Mouse (Mus musculus) midbrain, embryonic 15.5 days (tissue): ENCODE results near the gene Zdhhc13. TPM values are rescaled to one million over a fixed set of nuclear protein-coding genes. Genes with fewer than 3 reads are reported as not detected.

ENCODE experiments used
- ATAC-seq: fragments of 200-750 bp; cut with Nextera tagmentation; replicated peaks from 2 replicates; pipeline ENCODE4 v1.8.0; 2017; ENCODE audit warnings: moderate TSS enrichment
- H3K27ac ChIP-seq: fragments of 300-500 bp; sonication (generic); 2 replicates; pipeline ENCODE4 v1.5.1; 2015; ENCODE audit warnings: mild to moderate bottlenecking, inconsistent platforms
- H3K27me3 ChIP-seq: fragments of 300-500 bp; sonication (generic); replicated peaks from 2 replicates; pipeline ENCODE4 v1.6.1; 2015; ENCODE audit warnings: inconsistent platforms
- H3K36me3 ChIP-seq: fragments of 300-500 bp; sonication (generic); replicated peaks from 2 replicates; pipeline ENCODE4 v1.6.1; 2015; ENCODE audit warnings: inconsistent platforms
- H3K4me1 ChIP-seq: fragments of 300-500 bp; sonication (generic); 2 replicates; pipeline ENCODE4 v1.6.1; 2015; ENCODE audit warnings: inconsistent platforms
- H3K4me2 ChIP-seq: fragments of 300-500 bp; sonication (generic); 2 replicates; pipeline ENCODE4 v1.6.1; 2015; ENCODE audit warnings: inconsistent platforms, mild to moderate bottlenecking, moderate library complexity
- H3K4me3 ChIP-seq: fragments of 300-500 bp; sonication (generic); 2 replicates; pipeline ENCODE4 v1.5.1; 2015; ENCODE audit warnings: mild to moderate bottlenecking, inconsistent platforms
- H3K9ac ChIP-seq: fragments of 300-500 bp; sonication (generic); 2 replicates; pipeline ENCODE4 v1.6.1; 2015; ENCODE audit warnings: mild to moderate bottlenecking, inconsistent platforms
- H3K9me3 ChIP-seq: fragments of 300-500 bp; sonication (generic); 2 replicates; pipeline ENCODE4 v1.6.1; 2016; ENCODE audit warnings: inconsistent platforms
- WGBS: fragments of 180-500 bp; shearing (Covaris S2); methylation state at CpG from one replicate; pipeline ENCODE4 v1.1.7; 2015; ENCODE audit warnings: mixed read lengths; 5-methylcytosine and 5-hydroxymethylcytosine counted together
- polyA plus RNA-seq: library from polyadenylated mRNA; unstranded; fragments of >200 nt; fragmentation: Nextera tagmentation; extraction: Ambion mirVana; gene quantifications from 2 replicates; pipeline ENCODE4 v1.2.1, GENCODE M21; 2015

Gene Zdhhc13
- polyA plus RNA-seq, 1 experiment from 2014 or later, result 38.7 TPM

DNA sequence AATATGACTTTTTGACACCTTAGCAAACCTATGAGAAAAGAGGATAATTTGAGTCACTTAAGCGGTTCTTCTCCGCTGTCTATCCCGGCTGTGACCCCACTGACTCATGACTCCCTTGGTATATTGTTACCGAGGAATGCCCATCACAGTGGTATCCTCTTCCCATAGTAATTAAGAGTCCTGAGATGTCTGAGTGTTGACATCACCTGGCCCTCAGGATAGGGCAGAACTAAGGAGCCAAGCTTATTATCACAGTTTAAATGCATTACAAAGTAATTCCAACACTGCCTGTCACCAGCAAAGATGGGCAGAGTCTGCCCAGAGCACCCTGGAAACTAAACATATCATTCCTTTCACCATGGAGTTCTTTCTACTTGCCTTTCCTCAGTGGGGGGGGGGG is 22.8 kb upstream of the Zdhhc13 start:
- Histone ChIP-seq H3K9me3 (no peaks in the 10 kb centered on the region), H3K27me3 (no peaks in the 10 kb centered on the region), H3K9ac (no peak overlapping the region), H3K4me2 (no peak overlapping the region), H3K4me3 (no peak overlapping the region), H3K36me3 (no peaks in the 10 kb centered on the region), H3K4me1 (no peaks in the 10 kb centered on the region), H3K27ac (no peak overlapping the region)
- no peak for ATAC-seq
- 85% methylated on average over 4 of the region's 4 CpGs for WGBS

DNA sequence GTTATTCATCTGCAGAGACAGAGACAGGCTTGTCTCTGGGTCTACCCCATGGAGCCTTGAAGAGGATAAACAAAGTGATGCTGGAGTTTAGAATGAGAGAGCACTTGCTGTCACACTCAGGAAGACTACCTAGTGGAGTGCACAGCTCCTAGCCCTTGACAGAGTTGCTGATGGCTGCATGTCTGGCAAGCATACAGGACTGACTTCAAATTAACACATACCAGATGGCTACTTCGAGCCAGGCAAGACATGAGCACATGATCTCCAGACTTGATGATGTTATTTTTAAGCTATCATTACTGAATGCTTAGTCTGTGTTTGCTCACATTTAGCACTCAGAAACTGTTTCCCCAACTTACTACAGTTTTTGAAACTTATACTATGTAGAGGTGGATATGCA is 19.1 kb upstream of the Zdhhc13 start:
- Histone ChIP-seq H3K9ac (no peak overlapping the region), H3K27me3 (no peaks in the 10 kb centered on the region), H3K4me1 (no peaks in the 10 kb centered on the region), H3K27ac (no peak overlapping the region), H3K9me3 (no peaks in the 10 kb centered on the region), H3K36me3 (no peaks in the 10 kb centered on the region), H3K4me3 (no peak overlapping the region), H3K4me2 (no peak overlapping the region)
- 76% methylated on average over 1 of the region's 1 CpGs for WGBS
- ATAC-seq, result no peak

DNA sequence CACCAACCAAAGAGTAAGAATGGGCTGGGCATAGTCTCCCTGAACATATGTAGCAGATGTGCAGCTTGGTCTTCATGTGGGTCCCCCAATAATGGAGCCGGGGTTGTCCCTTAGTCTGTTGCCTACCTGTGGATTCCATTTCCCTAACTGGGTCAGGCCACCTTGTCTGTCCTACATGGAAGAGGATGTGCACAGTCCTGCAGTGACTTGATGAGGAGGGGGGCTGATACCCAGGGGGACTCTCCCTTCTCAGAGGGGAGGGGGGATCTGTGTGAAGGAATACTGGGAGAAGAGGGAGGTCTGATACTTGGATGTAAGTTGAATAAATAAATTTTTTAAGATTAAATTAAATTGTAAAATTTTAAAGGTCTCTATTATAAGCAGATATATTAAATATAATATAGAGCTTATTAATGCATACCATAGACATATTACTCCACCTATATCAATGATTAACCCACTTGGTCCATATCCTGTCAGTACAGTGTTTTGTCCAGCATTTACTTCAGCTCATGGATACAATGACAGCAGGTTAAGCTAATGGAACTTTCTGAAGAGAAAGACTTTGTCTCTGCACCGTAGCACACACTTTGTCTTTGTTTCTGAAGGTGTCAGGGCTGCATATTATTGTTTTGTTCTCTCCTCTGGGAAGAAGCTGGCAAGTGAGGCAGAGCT is 16.6 kb upstream of the Zdhhc13 start:
- H3K27ac ChIP-seq, result no peak overlapping the region
- 90% methylated on average over 2 of the region's 2 CpGs for WGBS
- no peak overlapping the region for H3K4me2 ChIP-seq
- no peaks in the 10 kb centered on the region for H3K4me1 ChIP-seq
- H3K9ac ChIP-seq, result no peak overlapping the region
- ATAC-seq, result no peak
- no peaks in the 10 kb centered on the region for H3K36me3 ChIP-seq
- H3K9me3 ChIP-seq, result no peaks in the 10 kb centered on the region
- no peaks in the 10 kb centered on the region for H3K27me3 ChIP-seq
- no peak overlapping the region for H3K4me3 ChIP-seq

DNA sequence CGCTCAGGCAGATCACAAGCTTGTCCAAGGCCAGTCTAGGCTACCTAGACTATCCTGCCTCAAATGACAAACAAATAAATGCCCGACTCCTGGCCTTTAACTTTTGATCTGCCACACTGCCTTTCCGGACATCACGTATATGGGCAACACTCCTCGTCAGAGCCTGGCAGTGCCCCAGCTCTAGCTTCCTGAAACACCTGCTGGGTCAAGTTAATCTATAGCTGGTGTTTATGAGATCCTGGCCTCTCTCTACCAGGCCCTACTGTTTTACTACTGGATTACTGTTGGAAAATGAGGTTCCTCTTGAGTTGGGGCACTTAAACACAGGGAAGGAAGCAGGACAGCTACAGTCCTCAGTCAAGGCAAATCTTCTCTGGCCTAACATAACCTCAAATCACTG is 15.5 kb upstream of the Zdhhc13 start:
- no peak for ATAC-seq
- Histone ChIP-seq H3K27me3 (no peaks in the 10 kb centered on the region), H3K9ac (no peak overlapping the region), H3K36me3 (no peaks in the 10 kb centered on the region), H3K4me2 (no peak overlapping the region), H3K4me1 (no peaks in the 10 kb centered on the region), H3K27ac (no peak overlapping the region), H3K4me3 (no peak overlapping the region), H3K9me3 (no peaks in the 10 kb centered on the region)
- 87% methylated on average over 5 of the region's 5 CpGs for WGBS

GRCm38 (mm10) chr7:48774633-48775032 is 14.2 kb upstream of the Zdhhc13 start:
- no peaks in the 10 kb centered on the region for H3K27me3 ChIP-seq
- 97% methylated on average over 1 of the region's 1 CpGs for WGBS
- no peak overlapping the region for H3K4me2 ChIP-seq

DNA sequence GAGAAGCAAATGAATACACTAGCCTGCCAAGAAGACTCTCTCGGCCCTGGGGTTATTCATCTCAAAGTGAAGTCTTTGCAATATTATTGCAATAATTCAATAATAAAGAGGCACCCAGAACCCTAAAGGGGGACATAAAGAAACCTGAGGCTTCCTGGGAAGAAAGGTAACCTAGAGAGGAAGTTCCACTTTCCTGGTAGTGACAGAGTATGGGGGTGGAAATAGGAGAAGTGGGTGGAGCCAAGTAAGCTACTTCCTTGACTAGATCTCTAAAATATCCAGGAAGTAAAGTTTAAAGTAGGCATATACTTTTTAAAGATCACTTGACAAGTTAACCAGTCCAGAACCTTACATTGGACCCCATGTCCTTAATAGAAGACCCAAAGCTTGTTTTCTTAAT is 13.4 kb upstream of the Zdhhc13 start:
- Histone ChIP-seq H3K4me2 (no peak overlapping the region), H3K4me3 (no peak overlapping the region), H3K27ac (no peak overlapping the region), H3K36me3 (no peaks in the 10 kb centered on the region), H3K4me1 (no peaks in the 10 kb centered on the region), H3K9ac (no peak overlapping the region), H3K9me3 (no peaks in the 10 kb centered on the region), H3K27me3 (no peaks in the 10 kb centered on the region)
- WGBS, result 91% methylated on average over 1 of the region's 1 CpGs
- ATAC-seq, result no peak

More at GRCm38 (mm10) chr7:48774633-48775032, 14.2 kb upstream of the Zdhhc13 start:
- no peak for ATAC-seq
- no peak overlapping the region for H3K27ac ChIP-seq
- no peak overlapping the region for H3K4me3 ChIP-seq
- H3K4me1 ChIP-seq, result no peaks in the 10 kb centered on the region
- no peaks in the 10 kb centered on the region for H3K36me3 ChIP-seq
- no peak overlapping the region for H3K9ac ChIP-seq
- H3K9me3 ChIP-seq, result no peaks in the 10 kb centered on the region

- Histone ChIP-seq H3K27ac (peak overlapping the region; percentile 39; the same call in 1 of the 2 replicates), H3K9ac (no peak overlapping the region), H3K36me3 (no peaks in the 10 kb centered on the region), H3K4me1 (no peaks in the 10 kb centered on the region), H3K27me3 (no peaks in the 10 kb centered on the region), H3K4me3 (no peak overlapping the region), H3K4me2 (no peak overlapping the region), H3K9me3 (no peaks in the 10 kb centered on the region)
- ATAC-seq, result peak; percentile 82
- WGBS, result 31% methylated on average over 8 of the region's 8 CpGs
These were observed 10.9 kb upstream of the Zdhhc13 start for GRCm38 (mm10) chr7:48777721-48778504.

DNA sequence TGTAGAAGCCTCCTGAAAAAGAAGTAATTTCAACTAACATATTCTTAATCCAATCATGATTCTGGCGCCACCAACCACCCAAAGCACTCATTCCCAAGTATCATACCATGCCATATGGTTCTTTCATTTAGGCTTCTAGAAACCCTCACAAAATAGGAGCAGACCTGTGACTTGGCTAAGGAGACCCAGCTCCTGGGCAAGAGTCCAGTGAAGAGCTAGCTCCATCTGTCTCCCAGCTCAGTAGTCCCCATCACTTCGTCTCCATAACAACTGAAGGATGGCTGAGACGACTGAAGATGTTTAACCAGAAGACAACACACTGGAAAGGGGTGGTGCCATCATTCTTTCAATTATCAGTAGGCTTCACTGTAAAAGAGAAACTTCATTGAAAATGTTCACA is 9.7 kb upstream of the Zdhhc13 start:
- Histone ChIP-seq H3K9ac (no peak overlapping the region), H3K4me1 (no peaks in the 10 kb centered on the region), H3K4me2 (no peak overlapping the region), H3K36me3 (no peaks in the 10 kb centered on the region), H3K9me3 (no peaks in the 10 kb centered on the region), H3K27me3 (no peaks in the 10 kb centered on the region), H3K27ac (no peak overlapping the region), H3K4me3 (no peak overlapping the region)
- 72% methylated on average over 3 of the region's 3 CpGs for WGBS
- ATAC-seq, result no peak

DNA sequence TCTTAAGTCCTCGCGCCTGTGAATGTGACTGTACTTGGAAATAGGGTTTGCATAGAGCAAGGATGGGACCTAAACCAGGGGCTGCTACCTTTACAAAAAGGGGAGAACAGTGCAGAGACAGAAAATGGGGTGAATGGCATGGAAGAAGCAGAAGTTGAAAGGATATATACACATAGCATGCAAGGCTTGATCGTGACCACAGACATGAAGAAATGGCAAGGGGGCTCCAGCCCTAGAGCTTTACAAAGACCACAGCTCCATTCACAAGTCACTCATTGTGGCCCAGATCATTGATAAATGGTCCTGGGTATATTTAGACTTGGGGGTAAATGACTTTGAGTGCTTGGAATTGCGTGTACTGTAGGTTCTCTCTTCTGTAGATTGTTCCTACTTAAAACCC is 6.4 kb upstream of the Zdhhc13 start:
- H3K27me3 ChIP-seq, result no peaks in the 10 kb centered on the region
- no peak overlapping the region for H3K4me3 ChIP-seq
- no peaks in the 10 kb centered on the region for H3K9me3 ChIP-seq
- no peaks in the 10 kb centered on the region for H3K36me3 ChIP-seq
- 92% methylated on average over 4 of the region's 4 CpGs for WGBS
- ATAC-seq, result no peak
- no peak overlapping the region for H3K4me2 ChIP-seq
- no peak overlapping the region for H3K9ac ChIP-seq
- no peak overlapping the region for H3K27ac ChIP-seq
- no peaks in the 10 kb centered on the region for H3K4me1 ChIP-seq

DNA sequence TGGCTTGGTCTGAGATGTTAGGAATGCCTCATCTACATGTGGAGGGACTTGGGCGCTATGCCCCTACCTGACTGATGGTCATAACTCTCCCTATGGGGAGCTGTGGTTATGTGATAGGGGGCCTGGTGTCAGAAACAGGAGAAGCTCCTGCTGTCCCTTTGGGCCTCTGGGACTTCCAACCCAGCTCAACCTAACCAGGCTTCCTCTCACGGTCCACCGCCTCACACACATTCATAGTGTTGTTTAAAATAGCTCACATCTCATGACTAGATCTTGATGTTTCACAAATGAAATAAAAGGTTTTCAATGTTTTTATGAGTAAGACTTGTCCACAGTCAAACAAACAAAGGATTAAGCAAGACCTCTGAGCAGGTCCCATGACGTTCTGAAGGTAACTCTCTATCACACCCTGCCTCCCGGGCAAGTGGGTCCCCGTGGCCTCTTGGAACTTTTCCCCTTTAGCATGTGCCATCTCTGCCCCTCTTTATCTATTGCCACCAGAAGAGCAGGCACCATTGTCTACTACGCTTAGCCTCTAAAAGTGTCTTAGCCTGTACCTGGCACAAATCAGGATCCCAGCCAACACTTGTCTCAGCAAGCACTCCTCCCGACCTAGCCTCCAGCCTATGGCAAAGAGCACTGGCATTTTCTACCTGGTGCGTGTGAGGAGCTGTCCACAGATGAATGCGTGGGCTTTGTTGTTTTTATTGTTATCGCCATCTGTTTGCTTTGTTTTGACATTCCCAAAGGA is 3.9 kb upstream of the Zdhhc13 start:
- ATAC-seq, result no peak
- Histone ChIP-seq H3K4me2 (no peak overlapping the region), H3K27me3 (no peaks in the 10 kb centered on the region), H3K27ac (no peak overlapping the region), H3K9me3 (no peaks in the 10 kb centered on the region), H3K4me1 (peaks cover 11% of the 10 kb centered on the region), H3K9ac (no peak overlapping the region), H3K36me3 (no peaks in the 10 kb centered on the region), H3K4me3 (no peak overlapping the region)
- 87% methylated on average over 11 of the region's 11 CpGs for WGBS

DNA sequence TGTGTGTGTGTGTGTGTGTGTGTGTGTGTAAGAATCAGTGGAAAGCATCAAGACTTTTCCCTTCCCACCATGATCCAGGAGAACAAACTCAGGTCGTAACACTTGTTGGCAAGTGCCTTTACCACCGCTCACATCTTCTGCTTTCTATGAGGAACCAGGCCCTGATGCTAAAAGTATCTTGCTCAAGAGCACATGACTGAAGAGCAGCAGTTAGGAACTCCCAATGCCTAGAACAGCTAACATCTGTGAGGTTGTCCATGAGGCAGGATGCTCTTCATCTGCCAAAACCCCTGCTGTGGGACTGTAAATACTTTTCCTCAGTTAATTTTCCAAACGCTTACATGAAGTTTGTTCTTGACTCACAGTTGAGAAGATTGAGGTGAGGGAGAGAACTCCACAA is 455 bp upstream of the Zdhhc13 start:
- H3K4me1 ChIP-seq, result peaks cover 26% of the 10 kb centered on the region
- 63% methylated on average over 3 of the region's 3 CpGs for WGBS
- peak; percentile 8; the same call in 1 of the 2 replicates for ATAC-seq
- no peaks in the 10 kb centered on the region for H3K27me3 ChIP-seq
- H3K4me3 ChIP-seq, result peak overlapping the region; percentile 80
- H3K9me3 ChIP-seq, result no peaks in the 10 kb centered on the region
- H3K4me2 ChIP-seq, result peak overlapping the region; percentile 63
- H3K27ac ChIP-seq, result no peak overlapping the region
- no peak overlapping the region for H3K9ac ChIP-seq
- no peaks in the 10 kb centered on the region for H3K36me3 ChIP-seq

DNA sequence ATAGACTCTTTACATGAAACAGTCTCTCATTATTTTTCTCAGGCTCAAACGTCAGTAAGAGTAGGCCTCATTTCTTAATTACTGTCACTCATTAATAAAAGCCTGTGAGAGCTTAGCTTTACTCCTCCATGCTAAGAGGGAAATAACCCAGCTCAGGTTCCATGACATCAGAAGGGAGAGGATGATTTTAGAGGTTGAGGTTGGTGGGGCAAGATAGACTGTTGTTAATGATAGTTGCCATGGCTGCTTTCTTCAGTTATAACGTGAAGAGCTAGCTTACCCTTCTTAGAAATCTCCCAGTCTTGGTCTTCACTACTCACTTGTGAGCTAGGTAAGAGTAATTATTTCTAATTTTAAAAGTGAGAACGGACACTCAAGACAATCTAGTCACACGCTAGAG is 1.3 kb downstream of the Zdhhc13 start:
- no peak overlapping the region for H3K27ac ChIP-seq
- H3K4me2 ChIP-seq, result peak overlapping the region; percentile 63
- no peak for ATAC-seq
- H3K4me3 ChIP-seq, result peak overlapping the region; percentile 80; the same call in 1 of the 2 replicates
- no peak overlapping the region for H3K9ac ChIP-seq
- peaks cover 26% of the 10 kb centered on the region for H3K4me1 ChIP-seq
- no peaks in the 10 kb centered on the region for H3K36me3 ChIP-seq
- WGBS, result 60% methylated on average over 4 of the region's 4 CpGs
- H3K9me3 ChIP-seq, result no peaks in the 10 kb centered on the region
- no peaks in the 10 kb centered on the region for H3K27me3 ChIP-seq
